Mouse (Mus musculus) intestine, postnatal 0 days (tissue): Measurements from ENCODE around the gene Wdr72. TPM values are rescaled to one million over a fixed set of nuclear protein-coding genes. Genes with fewer than 3 reads are reported as not detected.

Experiments used
- ATAC-seq: fragments of 200-750 bp; cut with Nextera tagmentation; 2 replicates; pipeline ENCODE4 v1.8.0; 2017; ENCODE audit warnings: mild to moderate bottlenecking, moderate TSS enrichment, moderate library complexity
- H3K27ac ChIP-seq: fragments of 300-500 bp; sonication (generic); 2 replicates; pipeline ENCODE4 v1.5.1; 2014; ENCODE audit warnings: mild to moderate bottlenecking, low read depth, low read length, moderate library complexity
- H3K27me3 ChIP-seq: fragments of 300-500 bp; sonication (generic); replicated peaks from 2 replicates; pipeline ENCODE4 v1.6.1; 2014; ENCODE audit warnings: low read length, mixed read lengths; ENCODE audit not compliant: control insufficient read depth, insufficient read depth
- H3K36me3 ChIP-seq: fragments of 300-500 bp; sonication (generic); 2 replicates; pipeline ENCODE4 v1.6.1; 2014; ENCODE audit warnings: mild to moderate bottlenecking, moderate library complexity; ENCODE audit not compliant: control insufficient read depth, insufficient read depth
- H3K4me1 ChIP-seq: fragments of 300-500 bp; sonication (generic); replicated peaks from 2 replicates; pipeline ENCODE4 v1.6.1; 2014; ENCODE audit warnings: antibody characterized with exemption, low read length, mixed read lengths; ENCODE audit not compliant: control insufficient read depth, insufficient read depth
- H3K4me2 ChIP-seq: fragments of 300-500 bp; sonication (generic); replicated peaks from 2 replicates; pipeline ENCODE4 v1.6.1; 2014; ENCODE audit warnings: low read depth, mild to moderate bottlenecking, moderate library complexity
- H3K4me3 ChIP-seq: fragments of 300-500 bp; sonication (generic); 2 replicates; pipeline ENCODE4 v1.5.1; 2014; ENCODE audit warnings: low read depth, low read length
- H3K9ac ChIP-seq: fragments of 300-500 bp; sonication (generic); 2 replicates; pipeline ENCODE4 v1.6.1; 2014; ENCODE audit warnings: mild to moderate bottlenecking, low read depth, low read length
- H3K9me3 ChIP-seq: fragments of 300-500 bp; sonication (generic); 2 replicates; pipeline ENCODE4 v1.6.1; 2016; ENCODE audit warnings: mixed run types; ENCODE audit not compliant: control insufficient read depth
- CTCF ChIP-seq: sonication (generic); IDR thresholded peaks from 2 replicates; pipeline ENCODE4 v1.5.1; 2016; ENCODE audit warnings: low read depth, mild to moderate bottlenecking, control low read depth, antibody characterized with exemption, moderate library complexity
- WGBS: fragments of 180-500 bp; shearing (Covaris S2); extraction: QIAGEN DNeasy Blood & Tissue Kit; methylation state at CpG from one replicate; pipeline ENCODE4 v1.1.7; 2014; 5-methylcytosine and 5-hydroxymethylcytosine counted together
- polyA plus RNA-seq: library from polyadenylated mRNA; unstranded; fragments of >200 nt; fragmentation: Nextera tagmentation; extraction: Ambion mirVana; gene quantifications from 2 replicates; pipeline ENCODE4 v1.2.1, GENCODE M21; 2015

Gene Wdr72
- polyA plus RNA-seq, 1 experiment from 2014 or later, result 0.13 TPM

DNA sequence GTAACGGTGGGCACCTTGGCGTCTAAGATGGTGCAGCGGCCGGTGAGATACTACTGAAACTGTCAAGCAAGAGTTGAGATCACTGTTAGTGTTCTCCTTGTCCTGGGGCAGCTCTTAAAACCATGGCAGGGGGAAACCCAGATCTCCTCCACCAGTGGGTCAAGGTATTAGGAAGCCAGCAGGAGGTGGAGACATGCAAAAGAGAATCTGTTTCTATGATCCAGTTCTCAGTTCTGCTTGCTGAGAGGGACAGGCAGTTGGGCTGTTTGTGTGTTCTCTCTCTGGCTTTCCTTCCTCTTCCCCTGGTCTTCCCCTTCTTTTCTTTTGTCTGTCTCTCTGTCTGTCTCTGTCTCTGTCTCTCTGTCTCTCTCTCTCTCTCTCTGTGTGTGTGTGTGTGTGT, 35.0 kb downstream of the Wdr72 start:
- TF ChIP-seq CTCF, result no peak
- H3K27me3 ChIP-seq, result no peaks in the 10 kb centered on the region
- H3K36me3 ChIP-seq, result no peaks in the 10 kb centered on the region
- no peak overlapping the region for H3K4me2 ChIP-seq
- ATAC-seq, result no peak
- H3K4me3 ChIP-seq, result no peak overlapping the region
- no peak overlapping the region for H3K27ac ChIP-seq
- H3K9ac ChIP-seq, result no peak overlapping the region
- H3K4me1 ChIP-seq, result no peaks in the 10 kb centered on the region
- no peaks in the 10 kb centered on the region for H3K9me3 ChIP-seq
- WGBS, result 90% methylated on average over 4 of the region's 4 CpGs

DNA sequence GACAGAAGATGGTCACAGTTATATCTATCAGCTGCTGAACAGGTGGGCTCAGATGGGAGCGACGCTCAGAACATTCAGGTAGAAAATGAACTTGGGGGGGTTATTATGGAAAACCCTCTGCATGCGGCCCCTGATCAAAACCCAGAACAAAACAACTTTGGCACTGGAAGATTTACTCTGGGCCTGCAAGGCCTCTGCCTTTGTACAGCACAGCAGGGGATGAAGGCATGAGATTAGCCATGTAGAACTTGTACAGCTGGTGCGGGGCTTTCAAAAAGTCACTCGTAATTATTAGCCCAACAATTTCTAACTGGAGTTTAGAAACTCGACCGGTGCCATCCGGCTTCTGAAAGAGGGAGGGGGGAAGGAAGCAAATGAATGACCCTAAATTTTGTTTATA, 38.1 kb downstream of the Wdr72 start:
- Histone ChIP-seq H3K36me3 (no peaks in the 10 kb centered on the region), H3K27me3 (no peaks in the 10 kb centered on the region), H3K4me1 (no peaks in the 10 kb centered on the region), H3K27ac (no peak overlapping the region), H3K4me3 (no peak overlapping the region), H3K4me2 (no peak overlapping the region), H3K9me3 (no peaks in the 10 kb centered on the region), H3K9ac (no peak overlapping the region)
- no peak for TF ChIP-seq CTCF
- WGBS, result 83% methylated on average over 8 of the region's 8 CpGs
- no peak for ATAC-seq

DNA sequence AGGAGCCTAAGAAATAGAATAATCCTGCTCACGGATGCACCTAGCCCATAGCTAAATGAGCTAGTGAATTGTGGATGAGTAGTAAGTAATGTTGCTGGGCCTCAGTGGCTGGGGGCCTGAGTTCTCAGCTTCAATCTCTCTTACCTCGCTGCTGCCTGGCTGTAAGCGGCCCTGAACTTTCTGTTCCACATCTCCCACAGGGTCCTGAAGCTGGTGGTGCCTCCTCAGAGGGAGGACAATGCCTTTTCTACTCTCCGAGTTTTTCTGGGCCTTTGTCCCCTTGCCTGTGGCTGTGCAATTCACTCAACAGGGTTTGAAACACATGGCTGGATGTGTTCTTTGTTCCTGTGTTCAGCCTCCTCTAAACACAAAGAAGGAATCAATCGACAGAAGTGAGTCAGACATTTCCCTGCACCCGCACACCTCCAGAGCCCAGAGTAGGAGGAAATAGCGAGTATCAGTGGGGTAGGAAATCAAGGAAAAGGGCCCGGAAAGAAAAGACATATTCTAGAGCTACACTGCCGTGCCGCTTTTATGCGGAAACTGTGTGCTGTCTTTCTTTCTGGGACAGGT, 50.3 kb downstream of the Wdr72 start:
- Histone ChIP-seq H3K9me3 (no peaks in the 10 kb centered on the region), H3K4me1 (no peaks in the 10 kb centered on the region), H3K4me3 (no peak overlapping the region), H3K36me3 (no peaks in the 10 kb centered on the region), H3K9ac (no peak overlapping the region), H3K4me2 (no peak overlapping the region), H3K27ac (no peak overlapping the region), H3K27me3 (no peaks in the 10 kb centered on the region)
- ATAC-seq, result no peak
- 83% methylated on average over 11 of the region's 11 CpGs for WGBS
- TF ChIP-seq CTCF, result no peak

DNA sequence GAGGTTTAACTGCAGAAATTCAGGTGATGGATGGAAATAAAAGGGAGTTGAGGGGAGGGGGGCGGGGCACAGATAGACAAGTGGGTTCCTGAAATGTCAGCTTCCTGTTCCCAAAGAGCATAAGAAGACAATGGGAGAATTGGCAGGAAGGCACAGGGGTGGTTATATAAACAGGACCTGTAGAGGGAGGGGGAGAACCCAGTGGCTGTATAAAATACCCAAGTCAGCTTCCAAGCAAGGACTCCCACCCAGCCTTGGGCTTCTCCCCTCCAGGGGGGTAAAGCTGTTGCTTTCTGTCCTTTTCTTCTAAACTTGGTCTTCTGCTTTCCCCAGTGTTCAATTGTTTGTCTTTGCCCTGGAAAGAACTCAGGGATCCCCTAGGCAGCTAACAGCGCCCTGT, 55.5 kb downstream of the Wdr72 start:
- Histone ChIP-seq H3K4me1 (no peaks in the 10 kb centered on the region), H3K4me3 (no peak overlapping the region), H3K27ac (no peak overlapping the region), H3K36me3 (no peaks in the 10 kb centered on the region), H3K27me3 (no peaks in the 10 kb centered on the region), H3K9me3 (no peaks in the 10 kb centered on the region), H3K4me2 (no peak overlapping the region), H3K9ac (no peak overlapping the region)
- no peak for TF ChIP-seq CTCF
- ATAC-seq, result no peak
- 86% methylated on average over 2 of the region's 2 CpGs for WGBS

DNA sequence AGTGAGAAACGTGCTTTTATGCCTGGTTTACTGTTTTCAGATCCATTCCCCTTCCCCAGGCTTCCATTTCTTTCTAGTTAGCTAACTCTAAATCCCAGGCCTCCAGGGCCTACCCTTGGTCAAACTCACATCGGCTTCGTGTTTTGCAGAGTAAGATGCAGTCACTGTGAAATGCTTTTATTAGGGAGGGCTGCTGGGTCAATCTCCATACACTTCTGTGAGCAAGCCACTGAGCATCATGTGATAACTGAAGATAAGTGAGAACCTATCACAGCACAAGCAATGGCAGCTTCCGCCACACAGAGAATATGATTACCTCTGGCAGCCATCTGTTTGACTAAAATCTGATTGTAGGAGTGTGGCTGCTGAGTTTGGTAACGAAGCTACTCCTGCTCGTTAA, 59.7 kb downstream of the Wdr72 start:
- H3K9me3 ChIP-seq, result no peaks in the 10 kb centered on the region
- no peaks in the 10 kb centered on the region for H3K4me1 ChIP-seq
- no peaks in the 10 kb centered on the region for H3K36me3 ChIP-seq
- WGBS, result 74% methylated on average over 6 of the region's 6 CpGs
- H3K4me2 ChIP-seq, result no peak overlapping the region
- H3K9ac ChIP-seq, result no peak overlapping the region
- TF ChIP-seq CTCF, result no peak
- H3K27me3 ChIP-seq, result no peaks in the 10 kb centered on the region
- no peak for ATAC-seq
- H3K4me3 ChIP-seq, result no peak overlapping the region
- H3K27ac ChIP-seq, result no peak overlapping the region

DNA sequence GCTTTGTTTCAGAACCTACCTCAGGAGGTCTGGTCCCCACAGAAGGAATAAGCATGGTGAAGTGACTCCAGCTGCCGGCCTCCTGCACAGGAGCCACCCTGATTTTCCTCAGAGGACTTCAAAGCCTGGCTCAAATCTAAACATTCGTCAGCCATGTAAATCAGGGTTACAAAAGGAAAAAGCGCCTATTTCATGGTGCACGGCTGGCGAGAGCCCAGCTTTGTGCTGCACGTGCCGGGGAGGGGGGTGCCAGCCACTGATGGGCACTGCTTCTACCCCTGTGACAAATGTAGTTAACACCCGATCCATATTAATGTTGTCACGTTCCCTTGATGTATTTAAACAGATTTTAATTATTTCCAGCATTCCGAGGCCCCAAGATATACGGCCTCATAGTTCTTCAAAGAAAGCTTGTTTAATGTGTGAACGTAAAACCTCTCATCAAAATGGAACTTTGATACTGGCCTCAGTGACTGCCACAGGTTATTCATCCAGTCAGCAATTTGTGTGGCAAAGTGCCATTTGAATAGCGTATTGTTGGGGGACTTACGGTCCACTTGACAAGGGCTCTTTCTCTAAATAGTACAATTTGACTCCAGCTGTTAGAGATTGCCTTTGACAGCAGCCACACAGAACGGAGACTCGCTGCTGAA, 76.7 kb downstream of the Wdr72 start:
- Histone ChIP-seq H3K27me3 (no peaks in the 10 kb centered on the region), H3K4me1 (no peaks in the 10 kb centered on the region), H3K9me3 (no peaks in the 10 kb centered on the region), H3K4me2 (no peak overlapping the region), H3K36me3 (no peaks in the 10 kb centered on the region), H3K27ac (no peak overlapping the region), H3K9ac (no peak overlapping the region), H3K4me3 (no peak overlapping the region)
- TF ChIP-seq CTCF, result no peak
- WGBS, result 43% methylated on average over 16 of the region's 16 CpGs
- no peak for ATAC-seq
